Mouse (Mus musculus) thymus, postnatal 4 days (tissue): ENCODE measurements at regions not wholly inside any gene's neighbourhood (a gene's known extent, or its start where the extent isn't known, plus 50 kb on each side); places are given as distances from the start of the nearest gene placed in this dataset.

Source experiments
- DNase-seq: peaks from one replicate; pipeline ENCODE4 v3.0.0; 2021

- no peak for DNase-seq
Measured at GRCm38 (mm10) chr13:107758327-107759095, 285.7 kb upstream of the Smim15 start.

GRCm38 (mm10) chr13:107752745-107753144 is 291.5 kb upstream of the Smim15 start:
- DNase-seq, result no peak

- no peak for DNase-seq
Measured at GRCm38 (mm10) chr13:107743464-107744218, 300.6 kb upstream of the Smim15 start.

GRCm38 (mm10) chr13:107736581-107736980 is 307.7 kb upstream of the Smim15 start:
- DNase-seq, result no peak

GRCm38 (mm10) chr13:107734161-107734905 is 309.9 kb upstream of the Smim15 start:
- DNase-seq, result no peak

GRCm38 (mm10) chr13:107730976-107731375 is 313.3 kb upstream of the Smim15 start:
- no peak for DNase-seq

- DNase-seq, result no peak
Measured at GRCm38 (mm10) chr13:107726491-107726890, 317.8 kb upstream of the Smim15 start.

- DNase-seq, result no peak
Measured at GRCm38 (mm10) chr13:107721901-107722300, 322.3 kb upstream of the Smim15 start.

- no peak for DNase-seq
Measured at GRCm38 (mm10) chr13:107720874-107721574, 323.2 kb upstream of the Smim15 start.

GRCm38 (mm10) chr13:107718973-107719620 is 325.1 kb upstream of the Smim15 start:
- no peak for DNase-seq

GRCm38 (mm10) chr13:107715616-107716015 is 328.6 kb upstream of the Smim15 start:
- no peak for DNase-seq

- DNase-seq, result no peak
Measured at GRCm38 (mm10) chr13:107714001-107714400, 330.2 kb upstream of the Smim15 start.

- no peak for DNase-seq
Measured at GRCm38 (mm10) chr13:107711341-107711994, 332.8 kb upstream of the Smim15 start.

GRCm38 (mm10) chr13:107710368-107710767 is 333.9 kb upstream of the Smim15 start:
- no peak for DNase-seq

- no peak for DNase-seq
Measured at GRCm38 (mm10) chr13:107709828-107710227, 334.4 kb upstream of the Smim15 start.

- DNase-seq, result no peak
Measured at GRCm38 (mm10) chr13:107703736-107704135, 340.5 kb upstream of the Smim15 start.

- no peak for DNase-seq
Measured at GRCm38 (mm10) chr13:107700268-107701139, 343.7 kb upstream of the Smim15 start.

GRCm38 (mm10) chr13:107699251-107699650 is 345.0 kb upstream of the Smim15 start:
- no peak for DNase-seq

GRCm38 (mm10) chr13:107698345-107698744 is 345.9 kb upstream of the Smim15 start:
- DNase-seq, result no peak

- DNase-seq, result no peak
Measured at GRCm38 (mm10) chr13:107692123-107692830, 352.0 kb upstream of the Smim15 start.
